10 mouse cellular contexts compared by ENCODE assay signal in genomic region chr13:100588646-100589045, GRCm38 (mm10). TPM values are rescaled to one million over a fixed set of nuclear protein-coding genes. Genes with fewer than 3 reads are reported as not detected.
DNase-seq lines count a peak whose midpoint lies in the region; ATAC-seq and TF ChIP-seq lines count a peak whose summit lies in the region.
"Had no signal": no experiment of that assay in that cellular context is flagged by ENCODE, and none has a peak within 500 bp of the region (broad histone marks: within the 10 kb centered on the region; RNA-seq: fewer than 3 reads in every experiment).

No protein-coding gene starts in this region.

- 0 out of 2 replicates have a peak overlapping the region, but pooled peaks have one; percentile 17 for H3K4me2 ChIP-seq in forebrain, postnatal 0 days (ENCODE audit: low read depth)
- no peak overlapping the region for H3K4me2 ChIP-seq in midbrain, postnatal 0 days (ENCODE audit: low read depth, low read length, poor library complexity, severe bottlenecking)
- H3K4me2 ChIP-seq: embryonic facial prominence, embryonic 12.5 days had no signal

- no peak for DNase-seq in layer of hippocampus, adult 2 months (ENCODE audit: low spot score in 2 of 2)
- DNase-seq in layer of hippocampus, adult 18-20 months (ENCODE audit: low spot score in 2 of 2), result no peak
- peak; percentile 16 to 20 for DNase-seq in cerebellum, postnatal 10 days
- no peak for DNase-seq in forebrain, postnatal 0 days
- DNase-seq in midbrain, postnatal 0 days (ENCODE audit: low spot score), result no peak
- no peak for DNase-seq in layer of hippocampus, postnatal 36 days
- no peak for DNase-seq in spleen, postnatal 36 days (ENCODE audit: low spot score in 2 of 2)
- DNase-seq: kidney, adult 18-20 months; thymus, adult 18-20 months had no signal

- no peaks in the 10 kb centered on the region for H3K9me3 ChIP-seq in forebrain, postnatal 0 days (ENCODE audit: low read length)
- H3K9me3 ChIP-seq in midbrain, postnatal 0 days (ENCODE audit: low read length), result no peaks in the 10 kb centered on the region
- H3K9me3 ChIP-seq: embryonic facial prominence, embryonic 12.5 days had no signal

- no peaks in the 10 kb centered on the region for H3K4me1 ChIP-seq in forebrain, postnatal 0 days (ENCODE audit: insufficient read depth)
- no peaks in the 10 kb centered on the region for H3K4me1 ChIP-seq in midbrain, postnatal 0 days (ENCODE audit: insufficient read depth, low read length)
- H3K4me1 ChIP-seq: embryonic facial prominence, embryonic 12.5 days had no signal

- no peak for TF ChIP-seq CTCF in layer of hippocampus, adult 2 months (conservative IDR thresholded peaks at IDR 0.05)
- no peak for TF ChIP-seq CTCF in forebrain, postnatal 0 days (IDR thresholded peaks at IDR 0.05; ENCODE audit: low read depth)
- no peak for TF ChIP-seq CTCF in midbrain, postnatal 0 days (IDR thresholded peaks at IDR 0.05)

- peak overlapping the region; percentile 20; the same call in 1 of the 2 replicates for H3K4me3 ChIP-seq in layer of hippocampus, adult 2 months
- H3K4me3 ChIP-seq in forebrain, postnatal 0 days (ENCODE audit: low read depth, low read length), result no peak overlapping the region
- H3K4me3 ChIP-seq in midbrain, postnatal 0 days (ENCODE audit: low read depth, low read length), result no peak overlapping the region
- H3K4me3 ChIP-seq: embryonic facial prominence, embryonic 12.5 days had no signal

- no peak overlapping the region for H3K27ac ChIP-seq in layer of hippocampus, adult 2 months
- no peak overlapping the region for H3K27ac ChIP-seq in forebrain, postnatal 0 days (ENCODE audit: low read depth, low read length)
- no peak overlapping the region for H3K27ac ChIP-seq in midbrain, postnatal 0 days (ENCODE audit: low read depth, low read length)
- H3K27ac ChIP-seq: embryonic facial prominence, embryonic 12.5 days had no signal

- H3K27me3 ChIP-seq in forebrain, postnatal 0 days (ENCODE audit: insufficient read depth, low read length), result no peaks in the 10 kb centered on the region
- H3K27me3 ChIP-seq in midbrain, postnatal 0 days (ENCODE audit: insufficient read depth, low read length), result no peaks in the 10 kb centered on the region
- H3K27me3 ChIP-seq: embryonic facial prominence, embryonic 12.5 days had no signal

- no peak overlapping the region for H3K9ac ChIP-seq in forebrain, postnatal 0 days
- no peak overlapping the region for H3K9ac ChIP-seq in midbrain, postnatal 0 days (replicated peaks; ENCODE audit: low read length, poor library complexity, severe bottlenecking)
- H3K9ac ChIP-seq: embryonic facial prominence, embryonic 12.5 days had no signal

- ATAC-seq in forebrain, postnatal 0 days, result no peak
- 0 out of 2 replicates have a peak, but pooled peaks have one; percentile 38 for ATAC-seq in midbrain, postnatal 0 days (ENCODE audit: low FRiP score)

- no peaks in the 10 kb centered on the region for H3K36me3 ChIP-seq in forebrain, postnatal 0 days (ENCODE audit: insufficient read depth)
- no peaks in the 10 kb centered on the region for H3K36me3 ChIP-seq in midbrain, postnatal 0 days (ENCODE audit: insufficient read depth, low read length)
- H3K36me3 ChIP-seq: embryonic facial prominence, embryonic 12.5 days had no signal

- WGBS in forebrain, postnatal 0 days, result 84% methylated on average over 11 of the region's 12 CpGs
- 82% methylated on average over 11 of the region's 12 CpGs for WGBS in midbrain, postnatal 0 days

RNA-seq across cellular contexts. Expression of gene Marveld2, which starts 28.1 kb away (rescaled TPM):
- 1 to 10 TPM; 1.3 to 1.6 TPM for total RNA-seq in layer of hippocampus, adult 2 months (2021)
- total RNA-seq in layer of hippocampus, adult 18-20 months (2021), result 1 to 10 TPM; 1.3 to 1.8 TPM
- total RNA-seq in forebrain, postnatal 0 days (2014; rRNA removed), result 1.0 and 1.8 TPM in 2 replicates
- 1.1 and 1.3 TPM in 2 replicates for polyA plus RNA-seq in forebrain, postnatal 0 days (2015; fragmentation: Nextera tagmentation; extraction: Ambion mirVana)
- total RNA-seq in midbrain, postnatal 0 days (2014; rRNA removed), result 1.4 and 3.4 TPM in 2 replicates
- polyA plus RNA-seq in midbrain, postnatal 0 days (2015; fragmentation: Nextera tagmentation; extraction: Ambion mirVana), result 2.1 and 2.3 TPM in 2 replicates
- 1 to 10 TPM; 1.0 to 1.2 TPM for total RNA-seq in layer of hippocampus, postnatal 36 days (2021)

RNA-seq across cellular contexts. Expression of gene Ocln, which starts 36.1 kb away (rescaled TPM):
- total RNA-seq in layer of hippocampus, adult 2 months (2021), result 10 to 100 TPM; 10.6 to 13.0 TPM
- 10 to 100 TPM; 11.2 to 12.3 TPM for total RNA-seq in layer of hippocampus, adult 18-20 months (2021)
- total RNA-seq in forebrain, postnatal 0 days (2014; rRNA removed), result 13.5 and 15.8 TPM in 2 replicates
- polyA plus RNA-seq in forebrain, postnatal 0 days (2015; fragmentation: Nextera tagmentation; extraction: Ambion mirVana), result 8.2 and 11.7 TPM in 2 replicates
- total RNA-seq in midbrain, postnatal 0 days (2014; rRNA removed), result 12.4 and 12.7 TPM in 2 replicates
- polyA plus RNA-seq in midbrain, postnatal 0 days (2015; fragmentation: Nextera tagmentation; extraction: Ambion mirVana), result 9.0 and 9.7 TPM in 2 replicates
- 10 to 100 TPM; 13.1 to 13.4 TPM for total RNA-seq in layer of hippocampus, postnatal 36 days (2021)

Comparison
In these comparisons a context has a peak if more than half of its experiments do, and no peak if none do; other contexts are left out.
1. DNase-seq: peak in cerebellum, postnatal 10 days (2 of 2); none in layer of hippocampus, adult 2 months (0 of 2), layer of hippocampus, adult 18-20 months (0 of 2), forebrain, postnatal 0 days (single experiment), midbrain, postnatal 0 days (single experiment), layer of hippocampus, postnatal 36 days (0 of 2) and spleen, postnatal 36 days (0 of 2).